Mouse (Mus musculus) heart, postnatal 25 days (tissue): ENCODE data around the gene Sec16b. TPM values are rescaled to one million over a fixed set of nuclear protein-coding genes. Genes with fewer than 3 reads are reported as not detected.

Source experiments
- DNase-seq: peaks from one replicate; pipeline ENCODE4 v3.0.0; 2022; ENCODE audit warnings: low spot score
- intact Hi-C: fragments of 180-260 bp; cut with DNase I; formaldehyde crosslinking; loops from one replicate; pipeline ENCODE4 v1.15.1; 2025
- total RNA-seq, 2 experiments: library from RNA; stranded (reverse); gene quantifications; 2 replicates each; pipeline ENCODE4 v1.2.3; 2021

The Sec16b gene
- total RNA-seq, 2 experiments from 2014 or later: 0.98 to 1.4 TPM

- no peak for DNase-seq
- intact Hi-C loops: no loop called here
Measured at GRCm38 (mm10) chr1:157554163-157554562, 47.6 kb downstream of the Sec16b start.

GRCm38 (mm10) chr1:157554686-157555530 is 48.4 kb downstream of the Sec16b start:
- DNase-seq: no peak
- intact Hi-C loops: no loop called here

GRCm38 (mm10) chr1:157555738-157556137 is 49.2 kb downstream of the Sec16b start:
- intact Hi-C loops: no loop called here
- DNase-seq: no peak

- DNase-seq: no peak
- intact Hi-C loops: no loop called here
Measured at GRCm38 (mm10) chr1:157556439-157556838, 49.9 kb downstream of the Sec16b start.

GRCm38 (mm10) chr1:157558145-157558544 is 51.6 kb downstream of the Sec16b start:
- intact Hi-C loops: no loop called here
- DNase-seq: no peak

GRCm38 (mm10) chr1:157559986-157560385 is 53.5 kb downstream of the Sec16b start:
- DNase-seq: no peak
- intact Hi-C loops: no loop called here

GRCm38 (mm10) chr1:157560654-157561386 is 54.3 kb downstream of the Sec16b start:
- intact Hi-C loops: no loop called here
- DNase-seq: no peak

- no peak for DNase-seq
- intact Hi-C loops: no loop called here
Measured at GRCm38 (mm10) chr1:157567819-157568218, 61.3 kb downstream of the Sec16b start.

GRCm38 (mm10) chr1:157569263-157570090 is 62.9 kb downstream of the Sec16b start:
- intact Hi-C loops: no loop called here
- DNase-seq: no peak

- DNase-seq: no peak
- intact Hi-C loops: no loop called here
Measured at GRCm38 (mm10) chr1:157575316-157575715, 68.8 kb downstream of the Sec16b start.

GRCm38 (mm10) chr1:157578336-157578735 is 71.8 kb downstream of the Sec16b start:
- no peak for DNase-seq
- intact Hi-C loops: no loop called here

- intact Hi-C loops: no loop called here
- no peak for DNase-seq
Measured at GRCm38 (mm10) chr1:157586556-157586955, 80.0 kb downstream of the Sec16b start.

- intact Hi-C loops: no loop called here
- no peak for DNase-seq
Measured at GRCm38 (mm10) chr1:157592039-157592438, 85.5 kb downstream of the Sec16b start.

GRCm38 (mm10) chr1:157594561-157594960 is 88.0 kb downstream of the Sec16b start:
- DNase-seq: no peak
- intact Hi-C loops: no loop called here

GRCm38 (mm10) chr1:157595165-157595564 is 88.6 kb downstream of the Sec16b start:
- intact Hi-C loops: no loop called here
- DNase-seq: no peak

GRCm38 (mm10) chr1:157604513-157604912 is 98.0 kb downstream of the Sec16b start:
- no peak for DNase-seq
- intact Hi-C loops: no loop called here
